Mouse (Mus musculus) liver, adult 2 months (tissue): ENCODE measurements around the gene Parva.

Experiments
- CTCF ChIP-seq: fragments of 200-500 bp; IDR thresholded peaks from 2 replicates; pipeline ENCODE4 v1.5.1; 2011; ENCODE audit warnings: low read depth, low read length, control low read depth
- POLR2A ChIP-seq: fragments of 200-500 bp; IDR thresholded peaks from 2 replicates; pipeline ENCODE4 v1.6.1; 2011; ENCODE audit warnings: low read length, control low read depth; ENCODE audit not compliant: insufficient read depth; ENCODE audit errors: extremely low read depth

GRCm38 (mm10) chr7:112499453-112500133 is 72.3 kb downstream of the Parva start:
- TF ChIP-seq CTCF (no peak), POLR2A (no peak)
